Mouse (Mus musculus): ENCODE results near the gene Alg2. TPM values are rescaled to one million over a fixed set of nuclear protein-coding genes. Genes with fewer than 3 reads are reported as not detected.

The Alg2 gene
- polyA plus RNA-seq, 1 experiment = not detected

DNA sequence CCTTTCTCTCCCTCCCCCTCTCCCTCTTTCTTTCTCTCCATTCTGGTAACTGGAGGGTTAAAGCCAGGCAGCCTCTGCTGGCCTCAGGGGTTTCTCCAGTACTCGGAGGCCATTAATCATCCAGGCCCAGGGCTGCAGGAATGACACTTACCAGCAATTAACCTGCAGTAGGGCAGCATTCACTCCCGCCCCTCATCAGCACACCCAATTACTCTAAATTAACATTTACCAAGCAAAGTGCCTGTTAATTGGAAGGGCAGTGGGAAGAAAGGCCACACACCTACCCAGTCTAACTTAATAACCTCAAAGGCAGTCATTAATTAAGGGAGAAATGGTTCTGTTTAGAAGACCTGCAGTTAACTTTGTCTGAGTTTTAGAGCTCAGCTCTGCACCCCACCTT, 49.8 kb downstream of the Alg2 start:
- Histone ChIP-seq H3K4me3 (ENCODE audit: insufficient read depth, low read depth, low read length) (no peak overlapping the region), H3K4me1 (ENCODE audit: control insufficient read depth, insufficient read depth, low read length) (no peaks in the 10 kb centered on the region), H3K27ac (ENCODE audit: insufficient read depth, low read depth, low read length) (no peak overlapping the region)
- no peak for TF ChIP-seq POLR2A (IDR thresholded peaks at IDR 0.05; ENCODE audit: insufficient read depth, low read depth, low read length)
- no peak for TF ChIP-seq CTCF (IDR thresholded peaks at IDR 0.05; ENCODE audit: insufficient read depth, low read depth, low read length)
- whole genome bisulfite sequencing = 50% methylated on average over 2 of the region's 2 CpGs

DNA sequence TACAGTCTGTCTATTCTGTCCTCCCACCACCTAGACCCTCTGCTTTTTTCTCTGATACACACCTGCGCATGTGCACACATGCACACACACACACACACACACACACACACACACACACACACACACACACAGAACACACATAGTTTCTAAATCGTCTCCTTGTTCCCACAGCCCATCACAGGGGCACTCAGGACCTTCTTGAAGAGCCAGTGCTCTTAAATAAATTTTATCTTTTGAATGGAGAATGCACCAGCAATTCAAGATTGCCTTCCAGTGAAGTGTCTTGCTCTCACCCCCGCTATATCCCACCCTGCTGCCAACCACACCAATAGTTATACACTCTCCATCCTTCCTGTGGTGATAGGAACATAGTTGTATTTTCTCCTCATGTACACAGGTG, 51.2 kb downstream of the Alg2 start:
- Histone ChIP-seq H3K4me3 (ENCODE audit: insufficient read depth, low read depth, low read length) (no peak overlapping the region), H3K27ac (ENCODE audit: insufficient read depth, low read depth, low read length) (no peak overlapping the region), H3K4me1 (ENCODE audit: control insufficient read depth, insufficient read depth, low read length) (no peaks in the 10 kb centered on the region)
- TF ChIP-seq CTCF (IDR thresholded peaks at IDR 0.05; ENCODE audit: insufficient read depth, low read depth, low read length) (no peak), POLR2A (IDR thresholded peaks at IDR 0.05; ENCODE audit: insufficient read depth, low read depth, low read length) (no peak)
- 89% methylated on average over 3 of the region's 3 CpGs for WGBS

DNA sequence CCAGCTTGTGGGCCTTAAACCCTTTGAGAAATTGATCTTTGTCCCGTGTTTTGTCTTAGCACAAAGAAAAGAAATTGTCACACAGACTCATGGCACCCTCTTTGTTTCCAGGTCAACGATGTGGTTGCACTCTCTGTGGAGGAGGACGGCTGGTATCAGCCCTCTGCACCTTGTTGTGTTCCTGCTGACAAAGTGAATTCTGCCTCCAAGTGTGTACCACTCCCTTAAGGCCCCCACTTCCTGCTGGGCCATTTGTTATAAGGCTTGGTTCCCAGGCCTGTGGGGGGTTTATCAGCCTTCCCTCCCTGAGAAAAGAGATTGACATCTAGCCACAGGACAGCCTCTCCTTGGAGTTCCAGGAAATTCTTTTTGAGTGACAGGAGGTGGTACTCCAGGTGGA, 51.9 kb downstream of the Alg2 start:
- no peaks in the 10 kb centered on the region for H3K4me1 ChIP-seq (ENCODE audit: control insufficient read depth, insufficient read depth, low read length)
- TF ChIP-seq CTCF (IDR thresholded peaks at IDR 0.05; ENCODE audit: insufficient read depth, low read depth, low read length) (no peak), POLR2A (IDR thresholded peaks at IDR 0.05; ENCODE audit: insufficient read depth, low read depth, low read length) (no peak)
- WGBS = 68% methylated on average over 3 of the region's 3 CpGs
- no peak overlapping the region for H3K27ac ChIP-seq (ENCODE audit: insufficient read depth, low read depth, low read length)
- no peak overlapping the region for H3K4me3 ChIP-seq (ENCODE audit: insufficient read depth, low read depth, low read length)

DNA sequence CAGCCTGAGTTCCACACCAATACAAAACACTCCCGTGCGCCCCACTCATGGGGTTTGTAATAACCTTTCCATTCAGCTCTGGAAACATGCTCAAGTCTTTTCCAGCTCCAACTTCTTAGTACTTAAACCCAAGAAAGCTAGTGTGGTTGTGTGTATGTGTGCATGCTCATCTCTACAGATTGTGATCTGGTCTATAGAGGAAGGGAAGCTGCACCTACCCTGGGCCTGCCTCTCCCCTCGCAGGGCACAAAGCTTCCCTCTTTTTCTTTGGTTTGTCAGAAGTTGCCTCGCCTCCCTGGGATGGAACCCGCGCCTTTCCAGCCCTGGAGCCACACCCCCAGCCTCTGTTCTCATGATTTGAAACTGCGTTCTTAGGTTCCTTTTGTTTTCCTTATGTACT, 53.9 kb downstream of the Alg2 start:
- Histone ChIP-seq H3K27ac (ENCODE audit: insufficient read depth, low read depth, low read length) (no peak overlapping the region), H3K4me3 (ENCODE audit: insufficient read depth, low read depth, low read length) (no peak overlapping the region), H3K4me1 (ENCODE audit: control insufficient read depth, insufficient read depth, low read length) (no peaks in the 10 kb centered on the region)
- TF ChIP-seq POLR2A (IDR thresholded peaks at IDR 0.05; ENCODE audit: insufficient read depth, low read depth, low read length) = no peak
- TF ChIP-seq CTCF (IDR thresholded peaks at IDR 0.05; ENCODE audit: insufficient read depth, low read depth, low read length) = no peak
- 51% methylated on average over 7 of the region's 7 CpGs for WGBS

DNA sequence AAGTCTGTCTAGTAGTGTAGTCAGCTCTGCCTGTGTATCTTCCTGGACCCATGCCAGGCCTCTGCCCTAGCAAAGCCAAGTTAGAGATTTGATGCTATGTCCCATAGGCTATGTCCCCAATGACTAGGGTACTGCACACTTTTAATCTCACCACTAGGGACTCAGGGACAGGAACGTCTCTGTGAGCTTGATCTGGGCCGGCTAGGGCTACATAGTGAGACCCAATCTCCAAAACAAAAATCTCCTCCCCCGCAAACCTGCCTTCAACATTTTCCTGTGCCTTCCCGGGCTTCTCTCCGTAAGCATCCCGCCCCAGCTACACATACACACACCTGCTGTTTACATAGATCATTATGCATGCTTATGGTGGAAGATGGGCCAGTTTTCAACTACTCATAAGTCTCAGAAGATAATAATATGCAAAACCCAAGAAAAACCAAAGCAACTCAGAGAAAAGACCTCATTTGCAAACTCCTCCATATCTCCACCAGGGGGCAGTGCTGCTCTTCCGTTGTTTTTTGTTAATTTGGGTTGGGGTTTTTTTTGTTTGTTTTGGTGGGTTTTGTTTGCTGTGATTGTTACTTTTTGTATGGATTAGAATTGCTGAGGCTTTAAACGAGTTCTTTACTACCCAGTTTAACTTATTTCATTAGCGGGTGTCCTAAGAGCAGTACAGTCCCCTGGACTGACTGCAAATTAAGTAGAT, 54.7 kb downstream of the Alg2 start:
- Histone ChIP-seq H3K27ac (ENCODE audit: insufficient read depth, low read depth, low read length) (no peak overlapping the region), H3K4me1 (ENCODE audit: control insufficient read depth, insufficient read depth, low read length) (no peaks in the 10 kb centered on the region), H3K4me3 (ENCODE audit: insufficient read depth, low read depth, low read length) (no peak overlapping the region)
- WGBS = 23% methylated on average over 9 of the region's 9 CpGs
- TF ChIP-seq POLR2A (IDR thresholded peaks at IDR 0.05; ENCODE audit: insufficient read depth, low read depth, low read length) = no peak
- no peak for TF ChIP-seq CTCF (IDR thresholded peaks at IDR 0.05; ENCODE audit: insufficient read depth, low read depth, low read length)

DNA sequence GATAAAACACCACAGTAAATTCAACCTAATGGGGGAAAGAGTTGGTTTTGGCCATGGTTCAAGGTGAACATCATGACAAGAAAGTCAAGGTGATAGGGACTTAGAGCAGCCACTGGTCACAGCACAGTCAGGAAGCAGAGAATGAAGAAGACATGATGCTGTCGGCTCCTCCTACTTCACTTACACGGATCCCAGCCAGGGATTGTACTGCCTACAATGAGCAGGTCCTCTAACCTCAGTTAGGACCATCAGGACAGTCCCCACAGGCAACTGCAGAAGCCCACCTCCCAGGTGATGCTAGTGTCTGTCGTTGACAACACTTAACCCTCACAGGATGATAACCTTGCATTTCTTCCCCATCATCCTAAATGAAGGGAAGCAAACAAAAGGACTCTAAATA, 56.3 kb downstream of the Alg2 start:
- no peak for TF ChIP-seq CTCF (IDR thresholded peaks at IDR 0.05; ENCODE audit: insufficient read depth, low read depth, low read length)
- 75% methylated on average over 3 of the region's 3 CpGs for WGBS
- H3K4me1 ChIP-seq (ENCODE audit: control insufficient read depth, insufficient read depth, low read length) = no peaks in the 10 kb centered on the region
- no peak overlapping the region for H3K4me3 ChIP-seq (ENCODE audit: insufficient read depth, low read depth, low read length)
- H3K27ac ChIP-seq (ENCODE audit: insufficient read depth, low read depth, low read length) = no peak overlapping the region

Other genes starting within 250 kb of the Alg2 start
- gene Tgfbr1, start 121.1 kb downstream of the Alg2 start, polyA plus RNA-seq (2012; ENCODE audit: insufficient read depth, insufficient read length, low replicate concordance, missing spikeins) = not detected in 2 replicates
- not detected in 2 replicates for gene Sec61b, start 325 bp upstream of the Alg2 start, polyA plus RNA-seq (2012; ENCODE audit: insufficient read depth, insufficient read length, low replicate concordance, missing spikeins)